Mouse (Mus musculus): ENCODE measurements around the gene Golga4. TPM values are rescaled to one million over a fixed set of nuclear protein-coding genes. Genes with fewer than 3 reads are reported as not detected.

The Golga4 gene
- total RNA-seq, 2 experiments from 2014 or later = 84.8 to 94.6 TPM

GRCm38 (mm10) chr9:118519101-118519500 is 13.0 kb downstream of the Golga4 start:
- no peak for DNase-seq (ENCODE audit: low spot score in 2 of 2)
- Histone ChIP-seq H3K4me3 (no peak overlapping the region), H3K27ac (no peak overlapping the region)
- TF ChIP-seq CTCF (conservative IDR thresholded peaks at IDR 0.05) = no peak

DNA sequence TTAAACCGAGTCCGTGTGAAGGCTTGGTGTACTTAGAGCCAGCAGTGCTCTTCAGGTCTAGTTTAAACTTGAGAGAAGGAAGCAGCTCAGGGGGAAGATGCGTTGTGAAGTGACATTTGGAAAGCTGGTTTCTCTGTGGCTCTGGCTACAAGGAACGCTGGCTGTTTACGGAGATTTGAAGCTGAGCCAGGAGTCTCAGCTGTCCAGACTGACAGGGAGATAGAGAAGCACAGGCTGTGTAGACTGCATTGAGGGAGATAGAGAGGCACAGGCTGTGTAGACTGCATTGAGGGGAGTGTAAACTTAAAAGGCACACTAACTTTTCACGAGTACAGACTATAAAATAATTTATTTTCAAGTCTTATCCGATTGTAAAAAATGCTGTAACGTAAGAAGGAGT is 13.9 kb downstream of the Golga4 start:
- no peak for TF ChIP-seq CTCF (conservative IDR thresholded peaks at IDR 0.05)
- H3K4me3 ChIP-seq = no peak overlapping the region
- DNase-seq (ENCODE audit: low spot score in 2 of 2) = peak in 1 of 2 experiments; percentile 13
- no peak overlapping the region for H3K27ac ChIP-seq

DNA sequence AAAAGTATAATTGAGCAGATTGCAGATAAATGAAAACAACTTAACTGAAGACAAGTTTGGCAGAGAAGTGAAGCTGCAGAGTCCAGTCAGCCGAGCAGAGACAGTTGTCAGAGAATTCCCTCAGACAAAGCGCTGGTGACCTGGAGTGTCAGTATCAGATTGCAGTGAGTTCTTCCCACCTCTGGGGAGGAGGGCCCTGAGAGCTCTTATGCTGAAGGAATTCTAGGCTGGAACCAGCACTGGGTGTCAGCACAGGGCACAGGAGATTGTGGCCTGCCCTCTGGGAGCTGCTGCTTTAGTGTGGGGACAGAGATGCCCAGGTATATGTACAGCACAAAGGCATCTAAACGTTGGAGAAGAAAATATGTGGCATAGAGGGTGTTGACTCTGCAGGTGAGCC is 14.8 kb downstream of the Golga4 start:
- no peak overlapping the region for H3K4me3 ChIP-seq
- H3K27ac ChIP-seq = no peak overlapping the region
- TF ChIP-seq CTCF (conservative IDR thresholded peaks at IDR 0.05) = no peak
- DNase-seq (ENCODE audit: low spot score in 2 of 2) = no peak

GRCm38 (mm10) chr9:118521659-118522058 is 15.6 kb downstream of the Golga4 start:
- no peak for DNase-seq (ENCODE audit: low spot score in 2 of 2)
- Histone ChIP-seq H3K4me3 (no peak overlapping the region), H3K27ac (no peak overlapping the region)
- TF ChIP-seq CTCF (conservative IDR thresholded peaks at IDR 0.05) = no peak

GRCm38 (mm10) chr9:118523738-118524137 is 17.7 kb downstream of the Golga4 start:
- no peak for TF ChIP-seq CTCF (conservative IDR thresholded peaks at IDR 0.05)
- Histone ChIP-seq H3K4me3 (no peak overlapping the region), H3K27ac (no peak overlapping the region)
- no peak for DNase-seq (ENCODE audit: low spot score in 2 of 2)

DNA sequence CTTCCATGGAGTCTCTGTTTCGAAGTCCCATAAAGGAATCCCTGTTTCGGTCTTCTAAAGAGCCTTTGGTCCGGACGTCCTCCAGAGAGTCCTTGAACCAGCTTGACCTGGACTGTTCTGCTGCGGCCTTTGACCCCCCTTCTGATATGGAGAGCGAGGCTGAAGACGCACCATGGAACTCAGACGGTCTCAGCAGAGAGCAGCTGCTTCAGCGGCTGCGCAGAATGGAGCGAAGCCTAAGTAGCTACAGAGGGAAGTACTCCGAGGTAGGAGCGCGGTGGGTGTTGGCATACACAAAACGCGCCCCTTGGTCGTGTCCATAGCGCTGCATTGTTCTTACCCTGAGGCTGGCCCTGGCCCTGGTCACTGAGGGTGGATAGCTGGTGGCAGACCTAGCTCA is 21.0 kb downstream of the Golga4 start:
- TF ChIP-seq CTCF (conservative IDR thresholded peaks at IDR 0.05) = no peak
- DNase-seq (ENCODE audit: low spot score in 2 of 2) = no peak
- Histone ChIP-seq H3K27ac (no peak overlapping the region), H3K4me3 (no peak overlapping the region)

DNA sequence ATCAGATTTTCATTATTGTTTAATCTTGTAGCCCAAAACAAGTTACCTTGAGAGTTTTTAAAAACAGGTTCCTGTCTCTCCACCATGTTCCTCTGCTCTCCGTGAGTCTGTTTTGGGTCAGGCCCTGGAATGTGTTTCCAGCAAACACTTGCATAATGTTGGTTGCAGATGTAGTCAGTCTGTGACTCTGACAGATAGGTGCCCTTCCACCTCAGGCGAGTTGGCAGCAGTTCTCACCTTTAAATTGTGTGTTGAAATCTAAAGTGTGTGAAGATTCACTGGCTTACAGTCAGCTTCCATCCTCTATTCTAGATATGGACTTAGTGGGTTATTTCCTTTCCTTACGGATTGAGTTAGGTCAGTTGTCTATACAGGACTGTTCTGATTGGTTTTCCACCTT is 23.7 kb downstream of the Golga4 start:
- no peak for DNase-seq (ENCODE audit: low spot score in 2 of 2)
- no peak overlapping the region for H3K4me3 ChIP-seq
- no peak overlapping the region for H3K27ac ChIP-seq
- no peak for TF ChIP-seq CTCF (conservative IDR thresholded peaks at IDR 0.05)

DNA sequence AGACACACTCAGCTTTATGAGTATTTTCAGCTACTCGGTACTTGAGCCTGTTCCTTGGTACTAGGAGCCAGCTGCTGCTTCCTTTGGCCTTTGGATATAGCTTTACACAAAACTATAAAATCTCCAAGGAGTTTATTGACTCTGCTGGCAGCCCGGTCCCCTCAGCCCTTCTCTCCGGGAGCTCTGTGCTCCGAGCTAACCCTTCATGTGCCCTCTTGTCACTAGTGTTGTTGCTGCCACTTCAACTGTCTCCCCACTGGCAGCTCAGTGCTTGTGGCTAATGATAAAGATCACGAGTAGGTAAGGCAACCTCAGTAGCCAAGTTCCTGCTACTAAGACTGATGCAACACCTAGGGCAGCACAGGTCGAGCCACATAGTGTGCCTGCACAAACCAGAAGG is 24.6 kb downstream of the Golga4 start:
- no peak for TF ChIP-seq CTCF (conservative IDR thresholded peaks at IDR 0.05)
- no peak overlapping the region for H3K27ac ChIP-seq
- no peak for DNase-seq (ENCODE audit: low spot score in 2 of 2)
- H3K4me3 ChIP-seq = no peak overlapping the region

GRCm38 (mm10) chr9:118532516-118533205 is 26.6 kb downstream of the Golga4 start:
- DNase-seq (ENCODE audit: low spot score in 2 of 2) = no peak
- Histone ChIP-seq H3K4me3 (no peak overlapping the region), H3K27ac (no peak overlapping the region)
- no peak for TF ChIP-seq CTCF (conservative IDR thresholded peaks at IDR 0.05)

DNA sequence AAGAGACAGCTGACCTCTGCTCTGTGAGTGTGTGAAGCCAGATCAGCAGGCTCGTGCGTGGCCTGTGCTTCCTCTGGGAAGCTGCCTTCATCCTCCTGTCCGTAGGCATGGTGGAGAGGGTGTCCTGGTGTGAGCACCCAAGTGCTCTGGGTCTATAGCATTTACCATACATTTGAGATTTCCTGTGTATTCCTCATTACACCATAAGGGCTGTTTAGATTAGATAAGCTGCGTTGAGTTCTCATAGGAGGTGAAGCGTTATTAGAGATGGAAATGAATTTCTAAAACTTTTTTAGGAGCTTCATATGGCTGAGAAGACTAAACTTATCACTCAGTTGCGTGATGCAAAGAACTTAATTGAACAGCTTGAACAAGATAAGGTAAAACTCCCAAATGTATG is 30.9 kb downstream of the Golga4 start:
- Histone ChIP-seq H3K4me3 (no peak overlapping the region), H3K27ac (no peak overlapping the region)
- no peak for DNase-seq (ENCODE audit: low spot score in 2 of 2)
- no peak for TF ChIP-seq CTCF (conservative IDR thresholded peaks at IDR 0.05)

DNA sequence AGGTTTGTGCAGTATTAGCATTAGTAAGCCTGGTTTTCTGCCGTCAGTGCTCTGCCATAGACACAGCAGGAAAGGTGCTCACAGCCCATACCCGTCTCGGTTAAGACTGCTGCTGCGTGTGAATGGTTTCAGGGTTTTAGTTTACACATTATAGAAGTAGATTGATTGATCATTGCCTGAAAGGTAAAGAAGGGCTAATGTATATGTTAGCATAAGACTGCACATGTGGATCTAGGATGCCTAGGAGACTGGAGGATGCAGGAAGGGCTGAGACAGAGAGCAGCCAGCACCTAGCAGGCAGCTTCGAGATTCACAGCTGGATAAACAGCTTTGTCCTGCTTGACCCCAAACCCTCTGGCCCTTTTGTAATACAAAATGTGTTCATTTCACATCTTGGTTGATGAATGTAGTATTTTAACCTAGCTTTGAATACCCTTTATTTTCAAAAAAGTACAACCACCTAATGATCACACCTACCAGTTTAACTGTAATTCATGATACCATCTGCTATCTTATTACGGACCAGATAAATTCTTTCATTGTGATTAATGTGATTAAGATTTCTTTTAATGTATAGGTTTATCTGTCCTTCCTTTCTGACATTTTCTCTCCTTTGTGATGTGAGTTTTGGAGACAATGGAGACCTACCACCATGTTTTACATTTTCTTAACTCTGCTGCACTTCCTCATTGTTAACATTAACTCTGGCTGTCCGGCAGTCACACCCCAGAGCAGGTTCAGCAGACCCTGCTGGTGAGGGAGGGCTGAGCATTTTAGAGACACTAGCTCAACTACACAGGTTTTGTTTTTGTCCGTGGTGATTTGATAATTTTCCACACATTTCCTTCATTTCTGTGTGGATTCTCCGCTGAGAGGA is 31.6 kb downstream of the Golga4 start:
- DNase-seq (ENCODE audit: low spot score in 2 of 2) = no peak
- TF ChIP-seq CTCF (conservative IDR thresholded peaks at IDR 0.05) = no peak
- Histone ChIP-seq H3K27ac (no peak overlapping the region), H3K4me3 (no peak overlapping the region)

DNA sequence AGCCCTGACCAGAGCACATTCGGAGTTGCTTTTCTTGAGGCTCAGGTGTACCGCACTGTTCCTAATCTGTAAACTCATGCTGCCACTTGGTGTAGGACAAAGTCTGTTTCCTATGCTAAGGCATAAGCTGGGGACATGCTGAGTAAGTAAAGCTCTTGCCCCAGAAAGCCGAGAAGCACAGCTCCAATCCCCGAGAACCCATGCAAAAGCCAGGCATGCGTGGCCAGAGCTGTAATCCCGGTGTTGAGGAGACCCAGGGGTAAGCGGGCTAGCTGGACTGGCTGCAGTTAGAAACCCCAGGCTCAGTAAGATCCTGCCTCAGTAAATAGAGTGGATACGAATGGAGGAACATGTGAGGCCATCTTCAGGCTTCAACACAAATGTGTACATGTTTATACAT is 35.8 kb downstream of the Golga4 start:
- H3K4me3 ChIP-seq = no peak overlapping the region
- no peak overlapping the region for H3K27ac ChIP-seq
- no peak for TF ChIP-seq CTCF (conservative IDR thresholded peaks at IDR 0.05)
- no peak for DNase-seq (ENCODE audit: low spot score in 2 of 2)

GRCm38 (mm10) chr9:118545146-118545545 is 39.1 kb downstream of the Golga4 start:
- no peak for DNase-seq (ENCODE audit: low spot score in 2 of 2)
- TF ChIP-seq CTCF (conservative IDR thresholded peaks at IDR 0.05) = no peak

DNA sequence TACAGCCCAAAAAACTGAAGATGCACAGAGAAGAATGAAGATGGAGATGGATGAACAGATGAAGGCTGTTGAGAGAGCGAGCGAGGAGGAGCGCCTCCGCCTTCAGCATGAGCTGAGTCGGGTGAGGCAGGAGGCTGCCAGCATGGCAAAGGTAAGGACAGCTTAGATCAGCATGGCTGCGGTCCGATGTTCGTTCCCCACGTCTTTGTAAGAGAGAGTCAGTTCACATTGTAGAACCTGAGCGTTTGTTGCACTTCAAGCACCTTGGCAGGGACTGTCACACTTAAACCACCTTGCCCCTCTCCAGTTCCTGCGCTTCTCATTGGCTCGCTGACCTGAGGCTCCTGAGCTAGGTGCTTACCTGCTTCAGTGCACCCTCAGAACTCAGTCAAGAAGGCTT is 42.6 kb downstream of the Golga4 start:
- TF ChIP-seq CTCF (conservative IDR thresholded peaks at IDR 0.05) = no peak
- no peak for DNase-seq (ENCODE audit: low spot score in 2 of 2)
- Histone ChIP-seq H3K27ac (no peak overlapping the region), H3K4me3 (no peak overlapping the region)

More at GRCm38 (mm10) chr9:118545146-118545545, 39.1 kb downstream of the Golga4 start:
- Histone ChIP-seq H3K27ac (no peak overlapping the region), H3K4me3 (no peak overlapping the region)

All from layer of hippocampus, adult 2 months (tissue).